In genomic region chr11:120959564-120959963, GRCm38 (mm10) we compare ENCODE assay signal across 16 mouse cellular contexts. TPM values are rescaled to one million over a fixed set of nuclear protein-coding genes. Genes with fewer than 3 reads are reported as not detected.
DNase-seq lines count a peak whose midpoint lies in the region; ATAC-seq and TF ChIP-seq lines count a peak whose summit lies in the region.
"Had no signal": no experiment of that assay in that cellular context is flagged by ENCODE, and none has a peak within 500 bp of the region (broad histone marks: within the 10 kb centered on the region; RNA-seq: fewer than 3 reads in every experiment).

No protein-coding gene starts in this region.

- peaks cover 5% of the 10 kb centered on the region; the same call in 1 of the 2 replicates for H3K79me2 ChIP-seq in MEL (ENCODE audit: control insufficient read depth, insufficient read depth, low read length, poor library complexity)

- no peak for TF ChIP-seq RAD21 in MEL (IDR thresholded peaks at IDR 0.05; ENCODE audit: low read depth, low read length)

- no peaks in the 10 kb centered on the region for H3K27me3 ChIP-seq in heart, embryonic 13.5 days (replicated peaks)
- H3K27me3 ChIP-seq in midbrain, embryonic 12.5 days, result no peaks in the 10 kb centered on the region
- no peaks in the 10 kb centered on the region for H3K27me3 ChIP-seq in midbrain, postnatal 0 days (ENCODE audit: insufficient read depth, low read length)
- no peaks in the 10 kb centered on the region for H3K27me3 ChIP-seq in MEL (ENCODE audit: control insufficient read depth in 1 of 2, insufficient read depth in 2 of 2, low read length in 2 of 2)
- H3K27me3 ChIP-seq in liver, embryonic 14.5 days (ENCODE audit: control insufficient read depth, insufficient read depth, low read length), result no peaks in the 10 kb centered on the region
- H3K27me3 ChIP-seq: neural tube, embryonic 13.5 days; stomach, embryonic 15.5 days had no signal

- H3K4me1 ChIP-seq in heart, embryonic 13.5 days, result peaks cover 78% of the 10 kb centered on the region
- H3K4me1 ChIP-seq in midbrain, embryonic 12.5 days, result no peaks in the 10 kb centered on the region
- no peaks in the 10 kb centered on the region for H3K4me1 ChIP-seq in midbrain, postnatal 0 days (ENCODE audit: insufficient read depth, low read length)
- H3K4me1 ChIP-seq in MEL (ENCODE audit: control insufficient read depth in 1 of 2, insufficient read depth in 2 of 2, low read length in 2 of 2), result peaks cover 0 to 10% of the 10 kb centered on the region in 2 experiments; a peak in 1 of 4 replicates
- no peaks in the 10 kb centered on the region; a peak in 1 of 4 replicates for H3K4me1 ChIP-seq in liver, embryonic 14.5 days (replicated peaks; ENCODE audit: control insufficient read depth in 2 of 2, insufficient read depth in 2 of 2, low read length in 1 of 2)

- H3K4me2 ChIP-seq in heart, embryonic 13.5 days, result no peak overlapping the region
- H3K4me2 ChIP-seq in midbrain, embryonic 12.5 days (replicated peaks), result no peak overlapping the region
- H3K4me2 ChIP-seq in midbrain, postnatal 0 days (ENCODE audit: low read depth, low read length, poor library complexity, severe bottlenecking), result no peak overlapping the region
- H3K4me2 ChIP-seq in liver, embryonic 14.5 days (ENCODE audit: low read depth), result no peak overlapping the region
- H3K4me2 ChIP-seq: neural tube, embryonic 13.5 days; stomach, embryonic 15.5 days had no signal

- peaks cover 100% of the 10 kb centered on the region for H3K36me3 ChIP-seq in heart, embryonic 13.5 days
- peaks cover 82% of the 10 kb centered on the region for H3K36me3 ChIP-seq in midbrain, embryonic 12.5 days
- peaks cover 56% of the 10 kb centered on the region for H3K36me3 ChIP-seq in midbrain, postnatal 0 days (ENCODE audit: insufficient read depth, low read length)
- peaks cover 11 to 16% of the 10 kb centered on the region in 2 experiments for H3K36me3 ChIP-seq in MEL (ENCODE audit: control insufficient read depth in 1 of 2, insufficient read depth in 2 of 2, low read length in 2 of 2)
- H3K36me3 ChIP-seq in liver, embryonic 14.5 days (replicated peaks; ENCODE audit: control insufficient read depth, insufficient read depth, low read depth), result peaks cover 48% of the 10 kb centered on the region

- TF ChIP-seq POLR2A in MEL (IDR thresholded peaks at IDR 0.05; ENCODE audit: control insufficient read depth in 1 of 2, insufficient read depth in 1 of 2, low read depth in 1 of 2, low read length in 2 of 2, poor library complexity in 1 of 2), result no peak

- no peak overlapping the region for H3K4me3 ChIP-seq in heart, embryonic 13.5 days
- H3K4me3 ChIP-seq in midbrain, embryonic 12.5 days, result no peak overlapping the region
- H3K4me3 ChIP-seq in midbrain, postnatal 0 days (ENCODE audit: low read depth, low read length), result no peak overlapping the region
- no peak overlapping the region for H3K4me3 ChIP-seq in MEL (ENCODE audit: control insufficient read depth in 1 of 2, insufficient read depth in 1 of 2, low read depth in 2 of 2, low read length in 2 of 2)
- H3K4me3 ChIP-seq in liver, embryonic 14.5 days (ENCODE audit: insufficient read depth in 1 of 2, low read depth in 2 of 2, low read length in 2 of 2), result no peak overlapping the region
- H3K4me3 ChIP-seq: neural tube, embryonic 13.5 days; stomach, embryonic 15.5 days had no signal

- peak overlapping the region; percentile 63; the same call in 1 of the 2 replicates for H3K9ac ChIP-seq in heart, embryonic 13.5 days
- H3K9ac ChIP-seq in midbrain, embryonic 12.5 days (replicated peaks), result no peak overlapping the region
- no peak overlapping the region for H3K9ac ChIP-seq in midbrain, postnatal 0 days (replicated peaks; ENCODE audit: low read length, poor library complexity, severe bottlenecking)
- no peak overlapping the region for H3K9ac ChIP-seq in MEL (ENCODE audit: control insufficient read depth, low read depth, low read length, poor library complexity, severe bottlenecking)
- H3K9ac ChIP-seq in liver, embryonic 14.5 days (replicated peaks), result no peak overlapping the region
- H3K9ac ChIP-seq: forebrain, postnatal 0 days; neural tube, embryonic 13.5 days; stomach, embryonic 15.5 days had no signal

- no peak for TF ChIP-seq CTCF in midbrain, postnatal 0 days (IDR thresholded peaks at IDR 0.05)
- TF ChIP-seq CTCF in MEL (IDR thresholded peaks at IDR 0.05 in 2 of 3, conservative IDR thresholded peaks at IDR 0.05 in 1 of 3; ENCODE audit: control insufficient read depth in 1 of 3, insufficient read depth in 1 of 3, low read depth in 2 of 3, low read length in 3 of 3, poor library complexity in 1 of 3, severe bottlenecking in 1 of 3), result no peak
- TF ChIP-seq CTCF in liver, embryonic 14.5 days (IDR thresholded peaks at IDR 0.05; ENCODE audit: low read depth), result no peak

- WGBS in heart, embryonic 13.5 days, result 45% methylated on average over 3 of the region's 3 CpGs
- WGBS in midbrain, embryonic 12.5 days, result 87% methylated on average over 3 of the region's 3 CpGs
- WGBS in midbrain, postnatal 0 days, result 79% methylated on average over 3 of the region's 3 CpGs
- 39% methylated on average over 3 of the region's 3 CpGs for WGBS in liver, embryonic 14.5 days (ENCODE audit: insufficient replicate concordance)

- no peak for DNase-seq in heart, postnatal 4 days
- no peak for DNase-seq in midbrain, postnatal 0 days (ENCODE audit: low spot score)
- peak; percentile 77 for DNase-seq in MEL (ENCODE audit: low read depth, low spot score)
- no peak for DNase-seq in liver, embryonic 14.5 days (ENCODE audit: low read depth in 3 of 3, low spot score in 3 of 3)
- DNase-seq in left cerebral cortex, adult 18-20 months (ENCODE audit: low spot score in 2 of 2), result no peak
- DNase-seq in ovary, postnatal 10 days (ENCODE audit: low spot score), result no peak
- DNase-seq: cerebellum, postnatal 14 days; forebrain, postnatal 0 days; kidney, adult 8-10 months; kidney, postnatal 36 days; layer of hippocampus, adult 9-11 months; right cerebral cortex, postnatal 14 days had no signal

- no peaks in the 10 kb centered on the region for H3K9me3 ChIP-seq in heart, embryonic 13.5 days
- H3K9me3 ChIP-seq in midbrain, embryonic 12.5 days, result no peaks in the 10 kb centered on the region
- no peaks in the 10 kb centered on the region for H3K9me3 ChIP-seq in midbrain, postnatal 0 days (ENCODE audit: low read length)
- no peaks in the 10 kb centered on the region for H3K9me3 ChIP-seq in MEL (replicated peaks; ENCODE audit: insufficient read depth, low read length)
- no peaks in the 10 kb centered on the region for H3K9me3 ChIP-seq in liver, embryonic 14.5 days (ENCODE audit: control insufficient read depth, low read length)
- H3K9me3 ChIP-seq: neural tube, embryonic 13.5 days; stomach, embryonic 15.5 days had no signal

- ATAC-seq in heart, embryonic 13.5 days (ENCODE audit: extremely low read depth, insufficient number of reproducible peaks, low FRiP score, low TSS enrichment), result no peak
- no peak for ATAC-seq in midbrain, embryonic 12.5 days (ENCODE audit: low FRiP score, low read depth)
- no peak for ATAC-seq in midbrain, postnatal 0 days (ENCODE audit: low FRiP score)
- ATAC-seq in liver, embryonic 14.5 days (ENCODE audit: insufficient read depth), result peak; percentile 28; the same call in 1 of the 2 replicates
- ATAC-seq: forebrain, postnatal 0 days had no signal

- TF ChIP-seq EP300 in MEL (IDR thresholded peaks at IDR 0.05; ENCODE audit: low read depth in 1 of 2, low read length in 2 of 2), result peak in 1 of 2 experiments; percentile 27; a peak in 1 of 4 replicates
- no peak for TF ChIP-seq EP300 in liver, embryonic 14.5 days (IDR thresholded peaks at IDR 0.05; ENCODE audit: low read depth)

- peak overlapping the region; percentile 79 for H3K27ac ChIP-seq in heart, embryonic 13.5 days (replicated peaks)
- H3K27ac ChIP-seq in midbrain, embryonic 12.5 days (replicated peaks), result 0 out of 2 replicates have a peak overlapping the region, but pooled peaks have one; percentile 15
- no peak overlapping the region for H3K27ac ChIP-seq in midbrain, postnatal 0 days (ENCODE audit: low read depth, low read length)
- peak overlapping the region; percentile 12; the same call in 1 of the 2 replicates for H3K27ac ChIP-seq in MEL (ENCODE audit: control insufficient read depth, low read depth, low read length)
- H3K27ac ChIP-seq in liver, embryonic 14.5 days, result no peak overlapping the region
- H3K27ac ChIP-seq: neural tube, embryonic 13.5 days; stomach, embryonic 15.5 days had no signal

RNA-seq across cellular contexts. Expression of gene Slc16a3, which starts 11.3 kb away (rescaled TPM):
- 224 and 258 TPM in 2 replicates for polyA plus RNA-seq in heart, embryonic 13.5 days (2015; fragmentation: Nextera tagmentation; extraction: Ambion mirVana)
- 10 to 100 TPM; 13.3 to 22.8 TPM for total RNA-seq in heart, postnatal 4 days (2021)
- 27.1 and 29.4 TPM in 2 replicates for polyA plus RNA-seq in midbrain, embryonic 12.5 days (2016; fragmentation: Nextera tagmentation; extraction: Ambion mirVana)
- total RNA-seq in midbrain, postnatal 0 days (2014; rRNA removed), result 14.6 and 20.2 TPM in 2 replicates
- polyA plus RNA-seq in midbrain, postnatal 0 days (2015; fragmentation: Nextera tagmentation; extraction: Ambion mirVana), result 3.2 and 4.1 TPM in 2 replicates
- total RNA-seq in MEL (2012; rRNA removed), result 570 and 748 TPM in 2 replicates
- 100 to 1,000 TPM in 1 of 2 experiments, 10 to 100 TPM in 1; 85.7 to 610 TPM for polyA plus RNA-seq in MEL (2012; ENCODE audit: insufficient read depth in 1 of 2, insufficient read length in 2 of 2, low read depth in 1 of 2, low replicate concordance in 2 of 2, missing spikeins in 1 of 2)
- 23.5 and 25.0 TPM in 2 replicates for polyA plus RNA-seq in liver, embryonic 14.5 days (2012; rRNA removed)
- 25.8 and 31.6 TPM in 2 replicates for polyA plus RNA-seq in liver, embryonic 14.5 days (2014; fragmentation: Nextera tagmentation; extraction: Ambion mirVana)
- total RNA-seq in left cerebral cortex, adult 18-20 months (2021), result 1 to 10 TPM; 3.9 to 4.0 TPM

RNA-seq across cellular contexts. Expression of gene Ccdc57, which starts 26.9 kb away (rescaled TPM):
- 3.1 and 3.7 TPM in 2 replicates for polyA plus RNA-seq in heart, embryonic 13.5 days (2015; fragmentation: Nextera tagmentation; extraction: Ambion mirVana)
- total RNA-seq in heart, postnatal 4 days (2021), result 1 to 10 TPM; 2.1 to 2.4 TPM
- 5.9 and 6.3 TPM in 2 replicates for polyA plus RNA-seq in midbrain, embryonic 12.5 days (2016; fragmentation: Nextera tagmentation; extraction: Ambion mirVana)
- 6.2 and 7.2 TPM in 2 replicates for total RNA-seq in midbrain, postnatal 0 days (2014; rRNA removed)
- 6.8 and 7.8 TPM in 2 replicates for polyA plus RNA-seq in midbrain, postnatal 0 days (2015; fragmentation: Nextera tagmentation; extraction: Ambion mirVana)
- total RNA-seq in MEL (2012; rRNA removed), result 4.4 and 5.3 TPM in 2 replicates
- 1 to 10 TPM in 1 of 2 experiments, not detected in 1; 7.4 TPM for polyA plus RNA-seq in MEL (2012; ENCODE audit: insufficient read depth in 1 of 2, insufficient read length in 2 of 2, low read depth in 1 of 2, low replicate concordance in 2 of 2, missing spikeins in 1 of 2)
- polyA plus RNA-seq in liver, embryonic 14.5 days (2012; rRNA removed), result 1.2 and 1.4 TPM in 2 replicates
- 1.3 and 1.4 TPM in 2 replicates for polyA plus RNA-seq in liver, embryonic 14.5 days (2014; fragmentation: Nextera tagmentation; extraction: Ambion mirVana)
- total RNA-seq in left cerebral cortex, adult 18-20 months (2021), result 1 to 10 TPM; 7.2 to 9.3 TPM

RNA-seq across cellular contexts. Expression of gene Csnk1d, which starts 31.6 kb away (rescaled TPM):
- polyA plus RNA-seq in heart, embryonic 13.5 days (2015; fragmentation: Nextera tagmentation; extraction: Ambion mirVana), result 71.4 and 71.5 TPM in 2 replicates
- total RNA-seq in heart, postnatal 4 days (2021), result 10 to 100 TPM; 84.4 to 91.9 TPM
- polyA plus RNA-seq in midbrain, embryonic 12.5 days (2016; fragmentation: Nextera tagmentation; extraction: Ambion mirVana), result 167 and 170 TPM in 2 replicates
- total RNA-seq in midbrain, postnatal 0 days (2014; rRNA removed), result 116 and 122 TPM in 2 replicates
- 115 TPM in 2 replicates for polyA plus RNA-seq in midbrain, postnatal 0 days (2015; fragmentation: Nextera tagmentation; extraction: Ambion mirVana)
- total RNA-seq in MEL (2012; rRNA removed), result 81.3 and 83.2 TPM in 2 replicates
- polyA plus RNA-seq in MEL (2012; ENCODE audit: insufficient read depth in 1 of 2, insufficient read length in 2 of 2, low read depth in 1 of 2, low replicate concordance in 2 of 2, missing spikeins in 1 of 2), result 100 to 1,000 TPM; 121 to 329 TPM
- polyA plus RNA-seq in liver, embryonic 14.5 days (2012; rRNA removed), result 22.5 and 27.0 TPM in 2 replicates
- 17.1 and 19.6 TPM in 2 replicates for polyA plus RNA-seq in liver, embryonic 14.5 days (2014; fragmentation: Nextera tagmentation; extraction: Ambion mirVana)
- 100 to 1,000 TPM; 117 to 135 TPM for total RNA-seq in left cerebral cortex, adult 18-20 months (2021)

Comparison
In these comparisons a context has a peak if more than half of its experiments do, and no peak if none do; other contexts are left out.
1. H3K27ac ChIP-seq: peak in heart, embryonic 13.5 days (single experiment), midbrain, embryonic 12.5 days (single experiment) and MEL (single experiment); none in midbrain, postnatal 0 days (single experiment) and liver, embryonic 14.5 days (single experiment).